Mouse (Mus musculus) megakaryocyte-erythroid progenitor cell, adult 5 weeks (primary cell): ENCODE results near the gene Tmem109. TPM values are rescaled to one million over a fixed set of nuclear protein-coding genes. Genes with fewer than 3 reads are reported as not detected.

Source experiments
- polyA plus RNA-seq: library from polyadenylated mRNA; stranded (reverse); fragments of >175 nt; gene quantifications from 2 replicates; pipeline ENCODE4 v1.2.3, GENCODE M21; 2012

Tmem109 gene
- 31.8 and 33.0 TPM in 2 replicates for polyA plus RNA-seq

GRCm38 (mm10) chr19:10881426-10882154, at the start of gene Tmem109:
Gene Tmem109 (minus strand): TSS chr19:10882001.

DNA sequence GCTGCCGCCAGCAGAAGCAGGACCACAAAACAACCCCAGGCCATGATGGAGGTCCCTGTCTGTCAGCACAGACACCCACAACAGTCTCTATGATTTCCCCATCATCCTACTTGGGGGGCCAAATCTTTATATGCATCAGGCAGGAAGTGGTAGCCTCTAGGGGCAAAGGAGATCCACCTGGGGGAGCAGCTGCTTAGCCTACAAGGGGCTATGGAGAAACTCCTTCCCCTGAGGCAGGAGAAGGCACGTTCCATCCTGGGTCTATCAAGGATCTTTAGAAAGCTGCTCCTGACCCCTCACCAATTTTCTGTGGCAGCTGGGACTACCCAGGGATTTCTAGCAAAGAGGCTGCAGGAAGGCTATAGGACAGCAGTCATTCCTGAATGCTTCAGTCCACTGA, 38.7 kb upstream of the Tmem109 start, which contains the start of gene Zp1:
Gene Zp1, minus strand, starts transcription at position 101 of the 400 bp plus-strand sequence.

DNA sequence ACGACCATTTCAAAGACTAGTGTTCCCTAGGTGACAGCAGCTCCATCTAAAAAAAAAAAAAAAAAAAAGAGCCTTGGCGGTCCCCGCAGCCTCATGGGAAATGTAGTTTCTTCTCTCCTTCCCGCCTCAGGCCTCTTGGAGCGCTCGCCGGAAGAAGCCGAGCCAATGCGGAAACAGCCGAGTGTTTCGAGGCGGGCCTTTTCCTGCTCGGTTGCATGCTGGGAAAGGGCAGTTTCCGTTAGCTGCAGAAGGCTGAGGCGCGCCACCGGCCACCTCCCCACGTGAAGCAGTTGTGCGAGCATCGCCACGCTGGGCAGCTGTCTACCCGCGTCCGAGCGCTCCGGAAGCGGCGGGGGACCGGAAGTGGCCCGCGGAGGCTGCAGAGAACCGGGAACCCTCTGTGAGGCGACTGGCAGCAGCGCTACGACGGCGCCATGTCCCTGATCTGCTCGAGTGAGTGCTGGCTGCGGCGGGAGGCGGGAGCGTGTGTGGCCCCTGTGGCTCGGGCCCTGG, 13.3 kb upstream of the Tmem109 start, which contains the start of gene Prpf19:
Gene Prpf19, plus strand, starts transcription at position 216 of the 513 bp plus-strand sequence.

DNA sequence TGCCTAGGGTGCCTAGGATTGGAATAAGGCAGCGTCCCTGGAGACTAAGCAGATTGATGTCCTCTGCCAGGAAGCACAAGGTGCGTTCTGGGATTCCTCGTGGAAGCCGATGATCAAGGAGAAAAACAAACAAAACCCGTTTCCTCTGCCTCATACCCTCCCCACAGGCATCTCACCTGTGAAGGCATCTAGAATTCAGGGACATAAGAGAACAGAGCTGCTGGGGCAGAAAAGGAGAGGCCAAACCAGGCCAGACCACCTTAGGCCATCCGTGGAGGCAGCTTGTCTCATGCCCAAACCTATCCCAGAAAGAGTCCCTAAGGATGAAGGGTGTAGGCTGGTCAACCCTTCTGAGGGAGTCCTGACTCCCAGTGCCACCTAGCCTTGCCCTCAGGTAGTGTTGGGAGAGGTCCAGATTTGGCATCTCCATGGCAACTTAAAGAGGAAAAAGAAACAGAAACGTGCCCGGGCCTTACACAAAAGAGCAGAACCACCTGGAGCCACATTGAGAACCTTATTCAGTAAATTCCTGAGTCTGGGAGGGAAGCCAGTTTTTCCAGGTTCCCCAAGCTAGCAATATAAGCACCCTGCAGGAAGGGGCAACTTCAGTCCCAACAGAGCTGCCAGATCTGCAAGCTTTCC, 11.8 kb downstream of the Tmem109 start, which contains the start of gene Tmem132a:
Gene Tmem132a, minus strand, starts transcription at position 55 of the 642 bp plus-strand sequence.

DNA sequence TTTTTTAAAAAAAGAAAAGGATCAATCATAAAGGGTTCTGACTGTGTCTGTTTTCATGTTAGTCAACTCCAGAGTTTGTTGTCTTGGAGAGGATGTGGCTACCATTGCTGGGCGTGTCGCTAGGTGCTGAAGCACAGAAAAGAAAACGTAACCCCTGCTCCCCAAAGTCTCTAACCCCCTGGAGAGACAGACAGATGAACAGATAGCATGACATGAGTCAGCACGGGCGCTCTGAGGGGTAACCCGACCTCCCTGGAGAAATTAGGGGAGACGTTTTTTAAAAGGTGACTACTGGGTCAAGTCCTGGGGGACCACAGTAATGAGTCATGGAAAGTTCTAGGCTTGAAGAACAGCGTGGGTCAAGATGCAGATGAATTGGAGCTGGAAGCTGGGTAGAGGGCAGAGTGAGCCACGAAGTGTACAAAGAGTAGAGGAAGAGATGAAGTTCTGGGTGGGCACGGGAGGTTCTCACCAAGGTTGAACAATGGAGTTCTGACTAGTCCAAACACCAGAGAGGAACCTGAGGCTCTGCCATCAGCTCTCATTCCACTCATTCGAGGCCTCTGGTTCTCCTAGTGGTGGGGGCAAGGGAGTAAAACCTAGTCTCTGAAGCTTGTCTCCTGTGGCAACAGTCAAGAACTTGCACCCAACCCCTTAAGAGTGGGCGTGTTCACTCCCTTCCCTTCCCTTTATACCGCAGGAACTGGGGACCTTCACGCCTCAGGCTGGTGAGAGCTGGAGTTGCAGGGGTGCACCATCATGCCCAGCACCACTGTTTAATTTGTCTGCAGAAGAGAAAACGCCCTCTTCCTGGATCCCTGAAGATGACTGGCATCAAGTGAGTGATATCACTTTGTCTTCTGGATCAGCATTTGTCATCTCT, 42.5 kb downstream of the Tmem109 start, which contains the start of gene Slc15a3:
Gene Slc15a3, plus strand, starts transcription at position 718 of the 883 bp plus-strand sequence.

GRCm38 (mm10) chr19:10829436-10830175, 52.2 kb downstream of the Tmem109 start, which contains the start of gene Cd6:
Gene Cd6 (minus strand): TSS chr19:10830058.

Other genes with a start within 250 kb of the Tmem109 start
- gene Vwce, start 247.8 kb downstream of the Tmem109 start, polyA plus RNA-seq: 0.22 TPM in 2 replicates
- not detected in 2 replicates for gene Pga5, start 203.9 kb downstream of the Tmem109 start, polyA plus RNA-seq
- gene Vps37c, start 193.3 kb downstream of the Tmem109 start, polyA plus RNA-seq: 104 and 113 TPM in 2 replicates
- gene Cd5, start 143.0 kb downstream of the Tmem109 start, polyA plus RNA-seq: 0.34 and 0.37 TPM in 2 replicates
- 1.1 and 1.6 TPM in 2 replicates for gene Cd6, start 51.9 kb downstream of the Tmem109 start, polyA plus RNA-seq
- gene Slc15a3, start 42.3 kb downstream of the Tmem109 start, polyA plus RNA-seq: 2.4 and 2.5 TPM in 2 replicates
- 2.5 and 2.6 TPM in 2 replicates for gene Tmem132a, start 12.1 kb downstream of the Tmem109 start, polyA plus RNA-seq
- gene Prpf19, start 13.2 kb upstream of the Tmem109 start, polyA plus RNA-seq: 86.3 and 92.4 TPM in 2 replicates
- not detected in 2 replicates for gene Zp1, start 38.6 kb upstream of the Tmem109 start, polyA plus RNA-seq
- gene Ptgdr2, start 55.2 kb upstream of the Tmem109 start, polyA plus RNA-seq: 0.15 and 0.18 TPM in 2 replicates
- gene Ccdc86, start 67.3 kb upstream of the Tmem109 start, polyA plus RNA-seq: 56.1 and 58.1 TPM in 2 replicates
- gene Ms4a10, start 92.7 kb upstream of the Tmem109 start, polyA plus RNA-seq: not detected in 2 replicates
- gene Ms4a15, start 111.2 kb upstream of the Tmem109 start, polyA plus RNA-seq: not detected in 2 replicates
- gene Ms4a18, start 136.0 kb upstream of the Tmem109 start, polyA plus RNA-seq: not detected in 2 replicates
- gene Ms4a8a, start 199.1 kb upstream of the Tmem109 start, polyA plus RNA-seq: not detected in 2 replicates
- gene 1700017D01Rik, start 248.9 kb upstream of the Tmem109 start, polyA plus RNA-seq: not detected in 2 replicates